Mouse (Mus musculus) right cerebral cortex, postnatal 10 days (tissue): ENCODE measurements at regions not wholly inside any gene's neighbourhood (a gene's known extent, or its start where the extent isn't known, plus 50 kb on each side); places are given as distances from the start of the nearest gene placed in this dataset.

Experiments
- DNase-seq, 2 experiments: peaks; one replicate each; pipeline ENCODE4 v3.0.0; 2021; ENCODE audit warnings: low spot score in 2 of 2

DNA sequence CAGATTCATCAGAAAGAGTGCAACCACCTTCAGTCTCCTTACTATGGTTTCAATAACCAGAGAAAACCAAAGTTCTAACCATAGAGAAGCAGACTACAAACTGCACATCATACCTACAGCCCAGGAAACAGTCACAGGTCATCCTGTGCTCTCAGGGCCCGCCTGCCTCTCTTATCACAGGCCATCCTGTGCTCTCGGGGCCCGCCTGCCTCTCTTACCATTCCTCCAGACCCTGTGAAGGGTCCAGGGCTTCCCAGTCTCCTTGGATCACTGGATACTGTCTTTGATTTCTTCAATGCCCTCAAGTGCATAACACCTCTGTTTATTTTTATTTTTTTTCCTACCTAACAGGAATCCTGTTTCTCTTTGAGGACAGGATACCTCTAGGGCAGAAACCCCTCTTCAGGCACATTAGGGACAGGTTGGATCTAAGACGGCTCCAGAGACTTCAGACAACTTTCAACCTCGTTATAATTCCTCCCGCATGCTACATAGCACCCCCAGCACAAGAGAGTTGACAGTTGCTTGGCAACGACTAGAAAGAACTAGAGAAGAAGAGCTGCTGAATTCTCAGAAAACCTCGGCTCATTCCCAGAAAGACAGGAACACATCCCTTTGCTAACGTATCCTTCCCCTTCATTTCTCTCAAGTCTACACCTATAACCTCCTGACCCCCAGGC is 95.4 kb upstream of the Bmper start:
- DNase-seq, result peak; percentile 52 to 73

DNA sequence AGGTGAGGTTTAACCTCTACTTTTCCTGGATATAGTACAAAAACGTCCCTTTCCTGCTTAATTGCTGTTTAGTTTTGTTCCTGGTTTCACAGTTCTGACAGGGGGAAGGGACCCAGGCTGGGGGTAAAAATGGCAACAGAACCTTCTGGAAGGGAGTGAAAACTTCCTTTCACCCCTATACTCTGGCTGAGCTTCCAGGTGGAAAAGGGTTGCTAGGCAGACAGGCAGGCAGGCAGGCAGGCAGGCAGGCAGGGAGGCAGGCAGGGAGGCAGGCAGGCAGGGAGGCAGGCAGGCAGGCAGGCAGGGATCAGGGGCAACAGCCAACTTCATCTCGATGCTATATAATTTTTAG is 94.9 kb upstream of the Bmper start:
- no peak for DNase-seq

DNA sequence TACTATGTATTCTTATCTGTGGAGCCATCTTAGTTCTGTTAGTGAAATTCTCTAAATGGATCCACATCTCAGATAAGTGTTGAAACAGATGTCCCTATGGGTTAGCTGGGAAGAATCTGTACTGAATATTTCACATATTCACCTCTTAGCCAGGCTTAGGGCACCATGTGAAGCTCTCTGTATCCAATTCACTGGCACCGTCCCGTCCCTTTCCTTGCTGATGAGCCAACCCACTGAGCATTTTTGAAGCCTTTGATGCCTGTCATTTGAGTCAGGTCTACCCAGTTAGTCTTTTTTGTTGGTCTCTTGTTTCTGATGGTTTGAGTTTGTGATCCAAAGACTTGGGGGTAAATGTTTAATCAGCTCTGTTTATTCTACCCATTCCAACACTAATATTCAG is 88.9 kb upstream of the Bmper start:
- no peak for DNase-seq

DNA sequence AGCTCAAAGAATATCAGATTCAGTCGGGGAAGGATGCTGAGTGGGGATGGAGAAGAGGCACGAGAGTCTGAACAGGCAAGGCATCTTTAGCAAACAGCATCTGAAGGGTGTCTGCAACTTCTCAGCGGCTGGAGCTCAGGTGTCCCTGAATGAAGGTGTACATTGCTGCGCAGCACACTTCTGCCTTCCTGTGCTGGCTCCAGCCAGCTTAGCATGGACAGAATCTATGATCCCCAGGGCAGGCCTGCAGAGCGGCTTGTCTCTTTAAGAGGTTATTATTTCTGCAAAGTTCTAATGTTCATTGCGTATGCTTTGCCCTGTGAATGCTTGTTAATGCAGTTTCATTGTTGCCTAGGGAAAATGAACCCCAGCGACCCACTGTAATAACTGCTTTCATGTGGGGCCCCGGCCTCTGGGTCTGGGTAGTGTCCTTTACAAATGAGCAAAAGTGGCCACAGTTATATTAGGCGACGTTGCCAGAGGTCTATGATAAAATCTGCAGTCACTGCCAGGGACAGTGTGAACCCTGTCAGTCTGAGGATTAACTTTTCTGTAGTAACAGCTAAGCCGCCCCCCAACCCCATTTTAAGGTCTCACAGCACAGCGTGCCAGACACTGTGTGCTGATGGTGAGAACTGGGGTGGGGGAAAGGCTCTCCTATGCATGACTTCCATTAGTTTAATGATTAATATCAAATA is 88.3 kb upstream of the Bmper start:
- no peak for DNase-seq

DNA sequence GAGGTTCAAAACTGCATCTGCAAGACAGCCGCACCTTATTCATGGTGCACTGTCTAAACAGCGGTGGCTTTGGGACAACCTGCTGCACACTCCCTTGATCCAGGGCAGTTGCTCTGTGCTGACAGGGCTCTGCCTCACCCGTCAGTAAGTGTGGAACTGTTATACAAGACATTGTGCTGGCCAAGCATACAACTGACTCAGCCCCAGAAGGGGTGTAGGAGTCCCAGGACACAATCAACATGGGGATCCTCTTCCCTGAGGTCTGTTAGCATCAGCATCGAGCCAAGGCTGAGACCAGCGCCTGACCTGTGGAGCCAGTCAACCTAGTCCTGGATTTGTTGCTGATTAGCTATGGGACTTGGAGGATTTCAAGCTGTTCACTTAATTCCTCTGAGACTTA is 86.4 kb upstream of the Bmper start:
- no peak for DNase-seq

DNA sequence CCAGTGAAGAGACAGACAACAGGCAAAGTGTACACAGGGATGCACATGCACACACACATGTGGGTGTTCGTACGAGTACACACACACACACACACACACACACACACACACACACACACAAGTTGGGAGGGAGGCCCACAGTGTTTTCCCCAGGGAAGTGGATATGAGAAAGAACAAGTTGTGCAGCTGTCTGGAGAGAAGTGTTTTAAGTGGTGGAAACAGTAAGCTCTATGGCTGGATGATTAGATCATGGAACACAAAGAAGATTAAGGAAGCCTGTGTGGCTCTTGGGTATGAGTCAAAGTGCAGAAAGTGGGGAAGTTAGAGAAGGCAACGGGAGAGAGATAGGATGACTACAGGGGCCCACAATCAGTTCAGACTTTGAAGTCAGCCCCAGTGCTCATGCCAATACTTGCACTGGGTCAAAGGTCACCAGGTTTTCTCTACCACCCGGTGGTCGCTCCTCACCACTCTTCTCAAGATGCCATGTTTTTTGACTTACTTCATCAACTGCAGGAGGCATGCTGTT is 85.1 kb upstream of the Bmper start:
- no peak for DNase-seq

DNA sequence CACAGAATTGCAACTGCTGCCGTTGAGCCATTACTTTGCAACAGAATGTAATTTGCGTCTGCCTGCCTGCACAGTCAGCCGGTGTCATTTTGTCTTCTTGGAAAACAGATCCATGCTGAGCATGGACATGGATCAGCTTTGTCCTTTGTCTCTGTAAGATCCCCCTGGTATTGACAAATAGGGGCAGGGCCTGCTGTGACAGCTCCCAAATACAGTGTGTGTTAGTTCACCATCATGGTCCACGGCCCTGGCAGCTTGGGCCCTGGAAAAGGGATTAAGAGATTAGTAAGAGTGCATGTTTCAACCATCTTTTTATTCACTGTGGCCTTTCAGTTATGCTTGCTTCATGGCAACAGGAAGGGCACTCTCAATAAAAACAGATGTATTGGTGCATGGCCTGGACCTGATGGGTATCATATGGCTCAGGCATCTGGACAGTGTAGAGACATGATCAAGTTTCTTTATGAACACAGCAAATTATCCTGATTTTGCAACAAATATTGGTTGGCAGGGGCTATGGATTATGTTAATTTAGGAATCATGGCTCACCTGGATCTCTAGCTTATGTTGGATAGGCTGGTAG is 83.2 kb upstream of the Bmper start:
- no peak for DNase-seq

DNA sequence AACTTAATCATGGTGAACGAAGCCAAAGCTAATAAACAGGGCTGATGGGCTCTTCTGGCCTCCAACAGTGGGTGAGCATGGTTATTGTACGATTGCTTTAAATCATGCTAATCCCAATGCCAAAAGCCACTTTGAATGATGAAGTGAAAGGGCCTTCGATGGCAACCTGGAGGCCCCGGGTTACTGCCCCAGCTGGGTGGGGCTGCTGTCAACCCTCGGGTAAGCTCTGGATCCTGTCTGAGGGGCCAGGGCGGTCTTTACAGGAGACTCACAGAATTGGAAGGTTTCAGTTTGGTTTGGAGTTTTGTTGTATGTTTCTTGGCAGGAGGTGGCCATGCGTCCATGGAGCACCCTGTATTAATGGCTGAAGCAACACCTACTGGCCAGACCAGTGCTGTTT is 78.6 kb upstream of the Bmper start:
- DNase-seq, result no peak

DNA sequence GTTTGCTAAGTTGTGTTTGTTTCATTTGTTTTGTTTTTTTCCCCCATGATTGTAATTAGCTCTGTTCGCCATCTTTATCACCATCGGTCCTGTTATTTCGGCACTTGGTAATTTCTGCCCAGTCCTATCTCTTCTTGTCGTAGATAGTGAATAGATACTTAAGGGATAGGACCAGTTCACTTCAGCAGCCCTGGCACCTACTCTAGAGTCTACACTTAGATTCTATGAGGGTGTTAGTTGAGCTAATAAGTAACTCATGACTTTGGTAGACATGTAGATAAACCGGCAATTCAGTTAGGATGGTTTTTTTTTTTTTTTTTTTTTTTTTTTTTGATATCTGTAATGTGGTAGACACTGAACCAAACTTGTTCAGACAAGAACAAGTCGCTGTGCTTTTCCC is 72.5 kb upstream of the Bmper start:
- no peak for DNase-seq

DNA sequence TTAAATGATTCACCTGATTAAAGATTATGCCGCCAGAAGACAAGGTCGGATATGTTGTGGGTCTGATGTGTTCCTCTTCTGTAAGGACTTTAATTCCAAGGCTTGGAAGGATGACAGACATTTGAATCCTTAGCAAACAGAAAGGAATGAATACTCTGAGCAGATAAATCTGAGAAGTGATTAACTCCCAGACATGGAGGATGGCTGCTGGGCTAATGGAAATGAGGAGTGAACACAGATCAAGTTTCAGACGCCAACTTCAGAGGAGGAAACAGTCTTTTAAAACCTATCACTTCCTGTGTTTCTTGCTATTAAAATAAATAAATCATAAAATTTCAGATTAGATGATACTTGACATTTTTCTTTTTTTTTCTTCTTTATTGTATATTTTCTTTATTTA is 72.0 kb upstream of the Bmper start:
- DNase-seq, result no peak

DNA sequence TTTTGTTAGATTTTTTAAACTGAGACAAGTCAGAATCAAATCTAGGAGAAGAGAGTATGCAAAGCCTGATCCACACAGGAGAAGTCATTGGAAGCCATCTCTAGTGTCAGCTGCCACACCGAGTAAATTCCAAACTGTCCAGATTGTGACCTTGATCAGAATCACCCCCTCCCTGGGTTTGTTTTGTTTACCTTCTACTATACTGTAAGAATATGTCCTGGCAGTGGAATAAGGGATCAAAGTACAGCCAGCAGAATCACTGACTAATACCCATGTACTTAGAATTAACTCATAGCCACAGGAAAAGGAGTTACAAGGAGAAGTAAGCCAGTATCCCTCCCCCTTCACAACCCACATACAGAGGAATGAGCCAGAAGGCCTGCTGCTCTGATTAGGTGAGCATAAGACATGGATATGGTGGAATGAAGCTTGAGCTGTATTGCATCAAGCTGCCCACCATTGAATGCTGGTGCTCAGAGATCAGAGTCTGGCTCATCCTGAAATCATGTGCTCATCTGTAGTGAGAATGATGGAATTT is 70.9 kb upstream of the Bmper start:
- DNase-seq, result no peak

DNA sequence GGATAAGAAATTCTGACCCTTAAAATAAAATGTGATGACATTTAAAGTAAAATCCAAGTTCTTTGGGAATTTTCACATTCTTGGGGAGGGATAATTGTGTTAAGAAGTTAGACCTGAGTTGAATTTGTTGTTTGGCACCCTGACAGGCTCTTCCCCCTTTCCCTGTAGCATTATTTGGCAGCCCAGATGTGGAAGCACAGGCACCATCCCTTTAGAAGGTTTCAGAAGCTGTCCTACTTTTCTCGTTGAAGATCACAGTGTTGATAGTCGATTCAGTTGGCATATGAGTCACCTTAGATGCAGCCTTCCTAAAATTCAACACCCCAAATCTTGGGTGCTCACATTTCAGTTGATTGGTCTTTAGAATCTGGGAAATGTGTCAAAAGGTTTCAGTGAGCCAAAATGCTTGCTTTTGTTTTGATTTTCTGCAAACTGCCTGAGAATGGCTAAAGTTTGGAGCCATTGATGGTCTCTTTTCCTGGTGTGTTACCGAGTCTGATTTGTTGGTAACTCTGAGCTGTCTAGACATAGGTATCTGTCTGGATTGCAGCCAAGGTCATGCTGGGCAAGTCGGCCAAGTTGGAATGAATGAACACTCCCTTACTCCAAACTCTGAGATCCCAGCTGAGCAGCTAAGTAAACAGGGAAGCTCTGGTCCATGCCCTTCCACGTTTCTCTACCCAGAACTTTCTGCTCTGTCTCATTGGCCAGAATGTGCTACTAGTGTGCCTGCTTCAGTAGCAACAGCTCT is 65.9 kb upstream of the Bmper start:
- DNase-seq, result no peak

DNA sequence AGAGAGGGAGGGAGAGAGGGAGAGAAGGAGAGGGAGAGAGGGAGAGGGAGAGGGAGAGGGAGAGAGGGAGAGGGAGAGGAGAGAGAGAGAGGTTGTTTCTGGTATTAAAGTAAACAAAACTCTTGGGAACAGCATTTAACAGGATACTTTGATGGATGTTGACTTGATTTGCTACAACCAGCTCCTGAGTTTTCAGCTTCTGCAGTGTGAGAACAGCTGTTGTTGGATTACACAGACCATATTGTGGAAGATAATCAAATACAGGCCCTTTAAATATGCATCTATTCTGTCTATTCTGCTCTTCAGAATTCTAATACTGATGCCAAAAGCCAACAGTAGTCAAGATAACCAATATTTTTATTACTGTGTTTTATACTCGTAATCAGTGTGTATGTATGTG is 64.4 kb upstream of the Bmper start:
- DNase-seq, result no peak

DNA sequence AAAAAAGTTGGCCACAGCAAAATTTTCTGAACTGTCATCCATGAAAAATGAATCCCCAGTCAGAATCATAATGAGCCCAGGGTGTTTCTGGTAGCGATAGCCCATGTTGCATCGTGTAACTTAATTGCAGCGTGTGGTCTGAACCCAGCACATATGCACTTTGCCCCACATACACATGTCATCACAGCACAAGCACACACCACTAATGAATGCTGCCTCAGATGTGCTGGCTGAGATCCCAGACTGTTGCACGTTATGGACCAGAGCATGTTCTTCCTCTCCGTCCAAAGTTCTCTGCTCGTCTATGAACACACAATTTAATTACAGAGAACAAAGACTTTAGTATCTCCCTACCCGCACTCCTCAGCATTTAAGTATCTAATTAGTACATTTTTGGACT is 61.5 kb upstream of the Bmper start:
- DNase-seq, result no peak

DNA sequence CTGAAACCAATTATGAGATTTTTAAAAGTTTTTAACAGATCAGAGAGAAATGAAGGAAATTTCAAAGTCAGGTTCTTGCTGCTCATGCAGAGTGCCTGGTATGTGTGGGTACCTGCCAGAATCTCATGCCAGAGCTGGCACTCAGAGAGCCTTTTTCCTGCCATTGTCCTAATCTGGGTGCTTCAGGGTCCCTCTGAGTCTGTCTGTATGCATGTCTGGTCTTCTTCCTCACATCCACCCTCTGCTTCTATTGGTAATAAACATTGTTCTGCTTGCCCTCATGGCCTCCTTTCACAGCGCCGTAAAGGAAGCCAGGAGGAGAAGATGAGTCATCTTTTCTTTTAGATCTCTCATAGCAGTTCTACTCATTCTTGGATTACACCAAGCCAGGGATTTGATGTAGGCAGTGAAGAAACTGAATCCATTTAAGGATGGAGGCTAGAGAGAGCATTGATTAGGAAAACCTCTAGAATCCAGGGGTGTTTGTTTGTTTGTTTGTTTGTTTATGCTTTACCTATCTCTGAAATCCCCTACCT is 55.8 kb upstream of the Bmper start:
- no peak for DNase-seq

DNA sequence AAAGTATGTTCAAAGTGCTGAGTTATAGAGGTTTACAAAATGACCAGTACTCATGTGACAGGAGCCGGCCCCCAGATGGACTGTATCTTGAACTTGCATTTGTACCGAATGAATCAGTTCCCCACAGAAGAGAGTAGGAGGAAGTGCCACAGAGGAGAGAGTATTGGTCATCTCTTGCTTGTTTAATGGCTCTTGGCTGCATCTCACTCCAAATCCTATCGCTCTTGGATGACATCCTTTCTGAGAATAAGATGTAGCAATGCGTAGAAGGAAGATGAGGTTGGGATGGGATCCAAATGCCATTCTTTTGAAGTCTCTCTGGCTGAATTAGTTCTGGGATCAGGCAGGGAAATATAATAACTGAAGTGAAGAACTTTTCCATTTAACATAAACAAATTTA is 55.2 kb upstream of the Bmper start:
- no peak for DNase-seq

DNA sequence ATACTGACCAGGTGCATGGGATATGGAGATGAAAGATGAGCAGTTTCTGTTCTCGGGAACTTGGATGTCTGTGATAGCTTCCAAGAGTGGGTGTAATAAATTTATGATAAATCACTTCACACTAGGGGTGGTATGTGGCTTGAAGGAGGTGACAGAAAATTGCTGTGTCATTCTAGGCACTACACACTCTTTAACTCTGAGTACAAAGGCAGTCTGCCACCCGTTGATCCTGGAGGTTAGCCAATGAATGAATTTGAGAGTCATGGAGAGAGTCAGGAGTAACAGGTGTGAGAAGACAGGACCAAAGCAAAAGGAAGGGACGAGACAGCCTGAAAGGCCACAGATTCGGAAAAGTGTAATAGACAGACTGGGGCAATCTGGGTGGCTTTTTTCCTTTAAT is 54.7 kb upstream of the Bmper start:
- DNase-seq, result no peak

DNA sequence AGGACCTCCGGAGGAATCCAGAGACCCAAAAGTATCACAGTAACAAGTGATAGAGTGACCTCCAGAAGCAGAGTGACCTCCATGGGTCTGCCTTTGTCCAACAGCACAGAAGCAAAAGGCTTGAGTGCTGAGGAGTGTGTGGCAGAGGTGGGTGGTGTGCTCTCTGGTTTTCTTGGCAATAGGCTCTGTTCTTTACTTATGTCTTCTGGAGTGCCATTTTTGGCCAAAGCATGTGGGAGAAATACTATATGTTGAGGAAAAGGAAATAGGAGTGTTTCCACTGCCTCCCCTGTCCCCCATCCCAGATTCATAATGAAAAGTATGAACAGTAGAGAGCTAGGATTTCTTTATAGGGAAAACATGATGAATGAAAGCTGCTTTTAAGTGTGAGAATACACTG is 51.5 kb upstream of the Bmper start:
- DNase-seq, result no peak
